In genomic region chr16:4212963-4213798, GRCm38 (mm10) we compare ENCODE assay signal across 1 mouse cellular context.
TF ChIP-seq lines count a peak whose summit lies in the region.

No protein-coding gene starts in this region.

TF ChIP-seq in CH12.LX, 34 proteins besides CTCF, POLR2A, EP300 and RAD21 (continued from another document):
- 0 out of 2 replicates have a peak, but pooled peaks have one; percentile 12 for TF ChIP-seq CHD2 (IDR thresholded peaks at IDR 0.05; ENCODE audit: low read length)
- TF ChIP-seq BHLHE40 (IDR thresholded peaks at IDR 0.05; ENCODE audit: low read depth, low read length): no peak
- no peak for TF ChIP-seq CHD1 (IDR thresholded peaks at IDR 0.05; ENCODE audit: low read depth, low read length)
- TF ChIP-seq ZMIZ1 (IDR thresholded peaks at IDR 0.05; ENCODE audit: low read depth, low read length): peak; percentile 49; the same call in 1 of the 2 replicates
- TF ChIP-seq SIN3A (IDR thresholded peaks at IDR 0.05; ENCODE audit: low read length): peak; percentile 29; the same call in 1 of the 2 replicates
- TF ChIP-seq MAFK (IDR thresholded peaks at IDR 0.05; ENCODE audit: insufficient replicate concordance, low read length): no peak
- TF ChIP-seq TCF12 (IDR thresholded peaks at IDR 0.05; ENCODE audit: low read depth, low read length): no peak
- 0 out of 2 replicates have a peak, but pooled peaks have one; percentile 51 for TF ChIP-seq RCOR1 (conservative IDR thresholded peaks at IDR 0.05; ENCODE audit: low read depth, low read length)
TF ChIP-seq in CH12.LX: peak in this region for 10.
